Mouse (Mus musculus) stomach, embryonic 15.5 days (tissue): ENCODE data around the gene Med25. TPM values are rescaled to one million over a fixed set of nuclear protein-coding genes. Genes with fewer than 3 reads are reported as not detected.
A peak's percentile ranks its signal among the peaks of the same experiment; 100 is the strongest.

Experiments used
- ATAC-seq: fragments of 200-750 bp; cut with Nextera tagmentation; 2 replicates; pipeline ENCODE4 v1.8.0; 2017; ENCODE audit warnings: low read depth, moderate number of reproducible peaks, moderate TSS enrichment; ENCODE audit not compliant: insufficient read depth, low FRiP score
- H3K27ac ChIP-seq: fragments of 300-500 bp; sonication (generic); 2 replicates; pipeline ENCODE4 v1.5.1; 2015; ENCODE audit warnings: mild to moderate bottlenecking, inconsistent platforms
- H3K27me3 ChIP-seq: fragments of 300-500 bp; sonication (generic); replicated peaks from 2 replicates; pipeline ENCODE4 v1.6.1; 2015; ENCODE audit warnings: inconsistent platforms
- H3K36me3 ChIP-seq: fragments of 300-500 bp; sonication (generic); 2 replicates; pipeline ENCODE4 v1.6.1; 2015; ENCODE audit warnings: inconsistent platforms
- H3K4me1 ChIP-seq: fragments of 300-500 bp; sonication (generic); 2 replicates; pipeline ENCODE4 v1.6.1; 2015; ENCODE audit warnings: inconsistent platforms
- H3K4me2 ChIP-seq: fragments of 300-500 bp; sonication (generic); 2 replicates; pipeline ENCODE4 v1.6.1; 2015; ENCODE audit warnings: mild to moderate bottlenecking, inconsistent platforms
- H3K4me3 ChIP-seq: fragments of 300-500 bp; sonication (generic); replicated peaks from 2 replicates; pipeline ENCODE4 v1.5.1; 2015; ENCODE audit warnings: inconsistent platforms
- H3K9ac ChIP-seq: fragments of 300-500 bp; sonication (generic); 2 replicates; pipeline ENCODE4 v1.6.1; 2015; ENCODE audit warnings: inconsistent platforms
- H3K9me3 ChIP-seq: fragments of 300-500 bp; sonication (generic); 2 replicates; pipeline ENCODE4 v1.6.1; 2016; ENCODE audit warnings: inconsistent platforms
- WGBS: fragments of 180-500 bp; shearing (Covaris S2); methylation state at CpG from one replicate; pipeline ENCODE4 v1.1.7; 2015; 5-methylcytosine and 5-hydroxymethylcytosine counted together
- polyA plus RNA-seq: library from polyadenylated mRNA; unstranded; fragments of >200 nt; fragmentation: Nextera tagmentation; extraction: Ambion mirVana; gene quantifications from 2 replicates; pipeline ENCODE4 v1.2.1, GENCODE M21; 2015

Med25 gene
- polyA plus RNA-seq, 1 experiment from 2014 or later, result 91.0 TPM

- Histone ChIP-seq H3K4me3 (no peak overlapping the region), H3K9ac (no peak overlapping the region), H3K27ac (no peak overlapping the region), H3K36me3 (peaks cover 38% of the 10 kb centered on the region; the same call in 1 of the 2 replicates), H3K4me1 (peaks cover 8% of the 10 kb centered on the region; the same call in 1 of the 2 replicates), H3K27me3 (no peaks in the 10 kb centered on the region), H3K4me2 (no peak overlapping the region), H3K9me3 (no peaks in the 10 kb centered on the region)
- WGBS, result 94% methylated on average over 2 of the region's 2 CpGs
- no peak for ATAC-seq
Measured at GRCm38 (mm10) chr7:44914396-44914795, 21.9 kb upstream of the Med25 start.

GRCm38 (mm10) chr7:44908706-44909476 lies 16.4 kb upstream of the Med25 start:
- H3K9ac ChIP-seq, result no peak overlapping the region
- H3K9me3 ChIP-seq, result no peaks in the 10 kb centered on the region
- no peak overlapping the region for H3K27ac ChIP-seq
- 86% methylated on average over 15 of the region's 15 CpGs for WGBS
- ATAC-seq, result no peak
- no peak overlapping the region for H3K4me2 ChIP-seq
- H3K4me3 ChIP-seq, result no peak overlapping the region
- H3K36me3 ChIP-seq, result peaks cover 77% of the 10 kb centered on the region
- no peaks in the 10 kb centered on the region for H3K4me1 ChIP-seq
- H3K27me3 ChIP-seq, result no peaks in the 10 kb centered on the region

DNA sequence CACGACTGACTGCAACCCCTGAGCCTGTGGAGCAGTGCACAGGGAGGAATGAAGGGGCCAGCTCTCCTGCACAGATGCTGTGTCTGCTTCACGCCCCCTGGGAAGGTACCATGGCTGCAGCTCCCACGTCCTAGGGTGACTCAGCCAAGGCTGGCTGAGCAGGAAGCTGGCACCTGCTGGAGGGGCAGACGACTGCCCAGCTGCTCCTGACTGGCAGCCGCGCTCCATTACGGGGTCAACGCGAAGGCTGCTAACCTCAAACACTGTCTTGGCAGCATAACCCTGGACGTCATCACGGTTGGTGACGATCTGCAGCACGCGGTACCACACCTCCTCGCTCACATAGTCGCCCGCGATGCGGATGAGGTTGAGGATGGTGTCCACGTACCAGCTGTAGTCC lies 12.9 kb upstream of the Med25 start:
- no peaks in the 10 kb centered on the region for H3K9me3 ChIP-seq
- ATAC-seq, result no peak
- H3K27ac ChIP-seq, result no peak overlapping the region
- WGBS, result 88% methylated on average over 20 of the region's 20 CpGs
- no peaks in the 10 kb centered on the region for H3K27me3 ChIP-seq
- no peak overlapping the region for H3K9ac ChIP-seq
- no peak overlapping the region for H3K4me3 ChIP-seq
- H3K4me1 ChIP-seq, result peaks cover 8% of the 10 kb centered on the region
- peaks cover 68% of the 10 kb centered on the region for H3K36me3 ChIP-seq
- H3K4me2 ChIP-seq, result no peak overlapping the region

- Histone ChIP-seq H3K9ac (no peak overlapping the region), H3K27ac (peak overlapping the region; percentile 55; the same call in 1 of the 2 replicates), H3K4me2 (peak overlapping the region; percentile 51), H3K4me3 (peak overlapping the region; percentile 27), H3K4me1 (peaks cover 32% of the 10 kb centered on the region), H3K9me3 (no peaks in the 10 kb centered on the region), H3K27me3 (no peaks in the 10 kb centered on the region), H3K36me3 (peaks cover 35% of the 10 kb centered on the region)
- peak; percentile 38; the same call in 1 of the 2 replicates for ATAC-seq
- WGBS, result 18% methylated on average over 21 of the region's 21 CpGs
Measured at GRCm38 (mm10) chr7:44901230-44901722, 8.8 kb upstream of the Med25 start.

DNA sequence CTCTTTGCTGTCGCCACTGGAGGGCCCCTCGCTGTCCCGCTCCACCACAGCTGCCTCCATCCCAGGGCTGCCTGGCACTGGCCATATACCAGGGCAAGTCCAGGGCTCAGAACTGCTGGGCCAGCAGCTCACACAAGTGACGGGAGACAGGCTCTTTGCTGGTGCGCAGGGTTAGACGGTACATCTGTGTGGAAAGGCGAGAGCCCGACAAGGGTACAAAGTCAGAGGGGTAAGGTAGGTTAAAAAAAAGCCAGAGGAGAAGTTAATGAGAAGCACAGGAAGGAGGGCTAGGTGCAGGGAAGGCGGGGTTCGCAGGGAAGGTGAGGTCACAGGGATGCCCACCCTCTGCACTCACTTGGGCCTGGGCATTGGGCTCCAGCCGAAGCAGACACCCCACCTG lies 8.1 kb upstream of the Med25 start:
- Histone ChIP-seq H3K4me3 (no peak overlapping the region), H3K9ac (no peak overlapping the region), H3K9me3 (no peaks in the 10 kb centered on the region), H3K4me2 (no peak overlapping the region), H3K36me3 (peaks cover 28% of the 10 kb centered on the region), H3K4me1 (peaks cover 32% of the 10 kb centered on the region), H3K27ac (no peak overlapping the region), H3K27me3 (no peaks in the 10 kb centered on the region)
- no peak for ATAC-seq
- WGBS, result 85% methylated on average over 11 of the region's 11 CpGs

GRCm38 (mm10) chr7:44898607-44899006 lies 6.1 kb upstream of the Med25 start:
- H3K27ac ChIP-seq, result no peak overlapping the region
- peak; percentile 16 for ATAC-seq
- peaks cover 10% of the 10 kb centered on the region; the same call in 1 of the 2 replicates for H3K36me3 ChIP-seq
- no peak overlapping the region for H3K4me3 ChIP-seq
- H3K4me1 ChIP-seq, result peaks cover 36% of the 10 kb centered on the region
- H3K4me2 ChIP-seq, result 0 out of 2 replicates have a peak overlapping the region, but pooled peaks have one; percentile 19
- H3K9ac ChIP-seq, result no peak overlapping the region
- H3K27me3 ChIP-seq, result no peaks in the 10 kb centered on the region
- 34% methylated on average over 19 of the region's 19 CpGs for WGBS
- H3K9me3 ChIP-seq, result no peaks in the 10 kb centered on the region

DNA sequence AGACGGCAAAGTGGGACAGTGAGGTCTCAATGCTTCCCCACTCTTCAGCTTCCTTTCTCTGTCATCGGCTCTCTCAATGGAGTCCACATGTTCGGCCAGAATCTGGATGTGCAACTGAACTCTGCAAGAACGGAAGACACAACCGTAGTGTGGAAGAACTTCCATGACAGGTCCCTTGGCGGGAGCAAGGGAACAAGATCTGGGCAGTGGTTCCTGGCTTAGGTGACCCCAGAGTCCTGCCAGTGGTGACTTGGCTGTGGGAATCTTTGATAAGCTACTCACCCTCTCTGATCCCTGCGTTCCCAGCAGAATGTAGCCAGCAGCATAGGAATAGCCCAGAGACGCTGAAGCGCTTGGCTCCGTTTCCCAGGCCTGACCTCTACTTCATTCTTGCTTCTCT lies 4.0 kb upstream of the Med25 start:
- 35% methylated on average over 10 of the region's 10 CpGs for WGBS
- Histone ChIP-seq H3K4me3 (peak overlapping the region; percentile 67), H3K27me3 (no peaks in the 10 kb centered on the region), H3K4me2 (peak overlapping the region; percentile 77), H3K27ac (peak overlapping the region; percentile 87), H3K36me3 (no peaks in the 10 kb centered on the region), H3K9me3 (no peaks in the 10 kb centered on the region), H3K4me1 (peaks cover 38% of the 10 kb centered on the region), H3K9ac (peak overlapping the region; percentile 62; the same call in 1 of the 2 replicates)
- no peak for ATAC-seq

DNA sequence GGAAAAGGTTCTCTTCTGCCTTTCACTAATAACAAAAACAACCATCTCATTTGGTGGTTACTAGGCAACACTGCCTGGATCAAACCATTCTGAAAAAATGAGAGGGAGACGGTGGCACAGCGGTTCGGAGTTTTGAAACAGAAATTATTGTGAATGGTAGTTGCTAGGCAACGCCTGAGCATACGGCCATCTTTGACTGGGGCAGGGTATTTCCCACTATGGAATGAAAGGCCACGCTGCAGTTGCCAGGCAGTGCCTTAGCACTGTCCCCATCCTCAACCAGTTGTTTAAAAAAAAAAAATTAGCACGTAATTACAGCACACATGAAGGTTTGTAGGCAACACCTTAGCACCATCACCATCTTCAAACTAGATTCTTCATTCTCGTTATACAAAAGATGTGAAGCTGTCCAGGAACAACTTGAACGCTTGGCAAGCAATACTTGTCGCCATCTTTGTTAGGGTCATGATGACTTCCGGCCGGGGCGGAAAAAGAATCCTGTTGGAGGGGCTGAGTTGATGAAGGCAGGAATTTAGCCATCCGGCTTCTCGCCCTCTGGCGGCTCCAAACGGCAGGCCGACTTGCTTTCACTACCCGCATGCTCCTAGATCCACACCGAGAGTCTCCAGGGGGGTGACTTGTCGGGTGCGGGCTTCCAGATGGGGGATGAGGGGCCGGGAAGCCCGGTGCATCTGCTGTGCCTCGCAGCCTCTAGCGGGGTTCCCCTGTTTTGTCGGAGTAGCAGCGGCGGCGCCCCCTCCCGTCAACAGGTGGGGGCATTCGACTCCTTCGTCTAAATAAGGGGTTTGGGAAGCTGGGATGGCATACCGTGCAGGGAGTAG lies 3.3 kb upstream of the Med25 start, which contains the start of gene Fuz:
Fuz (plus strand) TSS at position 487 of the 842 bp plus-strand sequence.
- Histone ChIP-seq H3K9me3 (no peaks in the 10 kb centered on the region), H3K27ac (peak within 1 kb of the TSS; percentile 87), H3K4me1 (peaks cover 41% of the 10 kb centered on the region), H3K9ac (peak within 1 kb of the TSS; percentile 62; the same call in 1 of the 2 replicates), H3K27me3 (no peaks in the 10 kb centered on the region), H3K4me2 (peak within 1 kb of the TSS; percentile 77), H3K36me3 (no peaks in the 10 kb centered on the region), H3K4me3 (peak within 1 kb of the TSS; percentile 67)
- ATAC-seq, result peak; percentile 36; the same call in 1 of the 2 replicates
- 1% methylated on average over 34 of the region's 34 CpGs for WGBS

DNA sequence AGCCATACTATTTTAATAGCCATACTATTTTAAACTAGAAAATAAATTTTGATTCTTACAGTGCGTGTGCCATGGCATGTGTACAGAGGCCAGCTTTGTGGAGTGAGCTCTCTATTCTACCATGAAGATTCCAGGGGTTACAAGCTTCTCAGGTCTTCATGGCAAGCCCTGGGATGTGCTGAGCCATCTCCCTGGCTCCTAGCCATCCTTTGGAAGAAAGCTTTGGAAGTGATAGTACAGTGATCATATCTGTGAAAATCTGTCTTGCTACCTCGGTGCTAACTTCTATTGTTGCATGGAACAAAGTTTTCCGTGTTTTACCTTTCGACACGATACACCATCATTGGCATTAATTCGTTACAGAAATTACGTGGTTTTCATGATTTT lies 2.7 kb upstream of the Med25 start:
- Histone ChIP-seq H3K9ac (no peak overlapping the region), H3K36me3 (no peaks in the 10 kb centered on the region), H3K27ac (peak overlapping the region; percentile 87), H3K27me3 (no peaks in the 10 kb centered on the region), H3K4me3 (peak overlapping the region; percentile 67), H3K4me1 (peaks cover 47% of the 10 kb centered on the region), H3K4me2 (peak overlapping the region; percentile 77), H3K9me3 (no peaks in the 10 kb centered on the region)
- no peak for ATAC-seq
- 72% methylated on average over 7 of the region's 7 CpGs for WGBS

- no peak overlapping the region for H3K9ac ChIP-seq
- no peak for ATAC-seq
- H3K9me3 ChIP-seq, result no peaks in the 10 kb centered on the region
- no peak overlapping the region for H3K4me3 ChIP-seq
- H3K27me3 ChIP-seq, result no peaks in the 10 kb centered on the region
- 88% methylated on average over 3 of the region's 3 CpGs for WGBS
- peaks cover 46% of the 10 kb centered on the region for H3K4me1 ChIP-seq
- no peak overlapping the region for H3K4me2 ChIP-seq
- no peaks in the 10 kb centered on the region for H3K36me3 ChIP-seq
- H3K27ac ChIP-seq, result no peak overlapping the region
Measured at GRCm38 (mm10) chr7:44894175-44894574, 1.7 kb upstream of the Med25 start.

GRCm38 (mm10) chr7:44893197-44893596 lies 685 bp upstream of the Med25 start:
- Histone ChIP-seq H3K9me3 (no peaks in the 10 kb centered on the region), H3K4me1 (peaks cover 37% of the 10 kb centered on the region), H3K4me2 (peak overlapping the region; percentile 38), H3K36me3 (peaks cover 9% of the 10 kb centered on the region; the same call in 1 of the 2 replicates), H3K4me3 (no peak overlapping the region; the same call in 1 of the 2 replicates), H3K27ac (peak overlapping the region; percentile 86), H3K27me3 (no peaks in the 10 kb centered on the region), H3K9ac (no peak overlapping the region)
- WGBS, result 19% methylated on average over 8 of the region's 8 CpGs
- ATAC-seq, result no peak
